Mouse (Mus musculus) neutrophil, adult 65 days (primary cell): ENCODE data around the gene Skint11. TPM values are rescaled to one million over a fixed set of nuclear protein-coding genes. Genes with fewer than 3 reads are reported as not detected.

Experiments
- total RNA-seq: library from RNA; stranded (reverse); gene quantifications from 2 replicates; pipeline ENCODE4 v1.2.4, GENCODE M21; 2023

Skint11 gene
- total RNA-seq, result not detected in 2 replicates

DNA sequence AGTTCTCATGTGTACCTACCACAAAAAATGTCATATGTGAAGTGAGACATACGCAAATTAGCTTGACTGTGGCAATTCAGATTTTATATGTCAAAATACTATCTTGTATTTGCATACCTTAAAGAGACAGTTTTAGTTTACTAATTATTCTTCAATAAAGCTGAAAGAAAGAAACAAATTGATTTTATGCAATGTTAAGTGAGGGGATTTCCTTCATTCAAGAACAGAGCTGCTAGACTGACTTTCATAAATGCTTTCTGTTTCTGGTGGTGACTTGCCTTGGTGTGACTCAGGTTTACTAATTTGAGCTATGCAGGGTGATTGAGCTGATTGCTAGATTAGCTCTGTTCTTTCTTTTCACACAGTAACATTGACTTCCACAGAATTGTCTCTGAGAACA lies at the start of gene Skint11:
Skint11 (plus strand) TSS at position 301 of the 400 bp plus-strand sequence.

Other genes with a start within 250 kb of the Skint11 start
- gene Skint5, start 163.9 kb upstream of the Skint11 start, total RNA-seq, result not detected in 2 replicates
- gene Trabd2b, start 243.3 kb downstream of the Skint11 start, total RNA-seq, result not detected in 2 replicates